Mouse (Mus musculus) thymus, adult 2 months (tissue): ENCODE measurements around the gene Eps8l3. TPM values are rescaled to one million over a fixed set of nuclear protein-coding genes. Genes with fewer than 3 reads are reported as not detected.

Experiments
- DNase-seq: peaks from one replicate; pipeline ENCODE4 v3.0.0; 2021
- H3K27ac ChIP-seq: fragments of 200-500 bp; 2 replicates; pipeline ENCODE4 v1.5.1; 2012; ENCODE audit warnings: low read length, control low read depth; ENCODE audit not compliant: control insufficient read depth, insufficient read depth
- H3K27me3 ChIP-seq: fragments of 200-500 bp; 2 replicates; pipeline ENCODE4 v1.6.1; 2012; ENCODE audit warnings: mild to moderate bottlenecking, low read length, moderate library complexity, mixed read lengths; ENCODE audit not compliant: control insufficient read depth, insufficient read depth
- H3K36me3 ChIP-seq: fragments of 200-500 bp; 2 replicates; pipeline ENCODE4 v1.6.1; 2012; ENCODE audit warnings: mild to moderate bottlenecking, low read length, moderate library complexity; ENCODE audit not compliant: control insufficient read depth, insufficient read depth
- H3K4me1 ChIP-seq: fragments of 200-500 bp; replicated peaks from 2 replicates; pipeline ENCODE4 v1.6.1; 2012; ENCODE audit warnings: low read length; ENCODE audit not compliant: control insufficient read depth, insufficient read depth
- H3K4me3 ChIP-seq: fragments of 200-500 bp; 2 replicates; pipeline ENCODE4 v1.5.1; 2012; ENCODE audit warnings: mild to moderate bottlenecking, low read length, control low read depth, moderate library complexity; ENCODE audit not compliant: control insufficient read depth, insufficient read depth
- CTCF ChIP-seq: fragments of 200-500 bp; IDR thresholded peaks from 2 replicates; pipeline ENCODE4 v1.5.1; 2012; ENCODE audit warnings: mild to moderate bottlenecking, control low read depth, low read length, moderate library complexity, borderline replicate concordance; ENCODE audit not compliant: control insufficient read depth, poor library complexity, insufficient read depth; ENCODE audit errors: extremely low read depth
- POLR2A ChIP-seq: fragments of 200-500 bp; IDR thresholded peaks from 2 replicates; pipeline ENCODE4 v1.6.1; 2012; ENCODE audit warnings: mild to moderate bottlenecking, low read length, control low read depth, moderate library complexity; ENCODE audit not compliant: control insufficient read depth, poor library complexity, insufficient read depth; ENCODE audit errors: extremely low read depth
- whole genome bisulfite sequencing: fragments of 180-500 bp; shearing (Covaris S2); methylation state at CpG from one replicate; pipeline ENCODE4 v1.1.7; 2018; 5-methylcytosine and 5-hydroxymethylcytosine counted together
- polyA plus RNA-seq: library from polyadenylated mRNA; depleted of rRNA; stranded (reverse); fragments of >200 nt; gene quantifications from 2 replicates; pipeline ENCODE4 v1.2.3, GENCODE M21; 2012

Eps8l3 gene
- polyA plus RNA-seq, 1 experiment: 0.34 TPM

DNA sequence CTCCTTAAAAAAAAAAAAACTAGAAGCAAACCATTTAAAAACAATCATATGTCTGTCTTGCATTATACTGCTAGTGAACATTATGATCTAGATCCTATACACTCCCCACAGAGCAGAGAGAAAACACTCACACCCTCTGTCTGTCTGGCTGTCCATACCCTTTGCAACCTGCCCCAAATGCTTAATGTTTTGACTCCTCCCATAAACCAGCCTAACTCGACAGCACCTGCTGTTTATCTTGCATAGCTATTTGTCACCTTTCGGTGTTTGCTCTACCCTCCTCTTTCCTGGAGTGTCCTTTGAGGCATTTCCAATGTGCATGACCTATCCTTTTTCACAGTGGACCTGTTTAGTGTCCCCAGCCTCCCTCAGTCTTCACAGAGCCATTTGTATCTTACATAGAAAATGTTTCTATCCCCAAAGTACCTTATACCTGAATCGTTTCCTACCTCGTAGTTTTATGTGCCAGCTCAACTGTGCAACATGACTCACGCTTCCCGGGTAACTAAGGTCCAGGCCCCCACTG, 18.2 kb downstream of the Eps8l3 start:
- WGBS: 16% methylated on average over 6 of the region's 6 CpGs
- peaks cover 6% of the 10 kb centered on the region; the same call in 1 of the 2 replicates for H3K27me3 ChIP-seq

DNA sequence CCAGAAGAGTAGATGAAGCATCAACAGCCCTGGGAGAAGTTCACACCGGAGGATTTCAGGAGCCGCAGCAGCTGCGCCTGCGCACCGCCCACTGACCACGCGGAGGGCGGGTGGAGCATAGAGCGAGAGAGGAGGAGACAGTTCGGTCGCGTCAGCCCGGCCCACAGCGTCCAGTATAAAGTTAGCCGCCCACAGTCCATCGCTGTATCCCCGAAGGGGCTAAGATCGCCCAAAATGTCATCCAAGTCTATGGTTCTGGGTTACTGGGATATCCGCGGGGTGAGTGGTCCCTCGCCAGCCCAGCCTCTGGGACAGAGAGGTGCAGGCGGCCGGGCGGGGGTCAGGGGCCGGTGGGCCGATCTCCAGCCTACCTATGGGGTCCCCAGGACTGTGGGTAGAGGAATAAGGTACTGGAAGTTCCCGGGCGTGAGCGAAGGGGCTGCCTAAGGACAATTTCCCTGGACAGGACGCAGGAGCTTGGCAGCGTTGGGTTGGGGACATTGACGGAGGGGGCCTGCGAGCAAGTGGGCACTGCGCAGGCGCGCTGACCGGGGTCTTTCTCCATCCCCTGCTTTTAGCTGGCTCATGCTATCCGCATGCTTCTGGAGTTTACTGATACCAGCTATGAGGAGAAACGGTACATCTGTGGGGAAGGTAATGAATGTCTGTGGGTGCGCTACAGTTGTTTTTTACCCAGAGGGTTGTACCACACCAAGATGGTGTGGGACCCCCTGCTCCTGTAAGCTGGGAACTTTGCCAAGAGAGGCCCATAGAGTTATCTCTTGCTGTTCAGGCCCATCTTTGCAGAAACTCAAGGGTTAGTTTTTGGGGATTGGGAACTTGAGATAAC, 18.9 kb downstream of the Eps8l3 start, which contains the start of gene Gstm5:
Gstm5 (plus strand) TSS at position 102 of the 850 bp plus-strand sequence.
- H3K27ac ChIP-seq: no peak within 1 kb of the TSS

More for the DNA sequence above, 18.2 kb downstream of the Eps8l3 start:
- no peak overlapping the region for H3K4me3 ChIP-seq
- no peak overlapping the region for H3K27ac ChIP-seq
- no peaks in the 10 kb centered on the region for H3K4me1 ChIP-seq
- TF ChIP-seq CTCF (no peak), POLR2A (no peak)
- no peak for DNase-seq
- H3K36me3 ChIP-seq: no peaks in the 10 kb centered on the region

DNA sequence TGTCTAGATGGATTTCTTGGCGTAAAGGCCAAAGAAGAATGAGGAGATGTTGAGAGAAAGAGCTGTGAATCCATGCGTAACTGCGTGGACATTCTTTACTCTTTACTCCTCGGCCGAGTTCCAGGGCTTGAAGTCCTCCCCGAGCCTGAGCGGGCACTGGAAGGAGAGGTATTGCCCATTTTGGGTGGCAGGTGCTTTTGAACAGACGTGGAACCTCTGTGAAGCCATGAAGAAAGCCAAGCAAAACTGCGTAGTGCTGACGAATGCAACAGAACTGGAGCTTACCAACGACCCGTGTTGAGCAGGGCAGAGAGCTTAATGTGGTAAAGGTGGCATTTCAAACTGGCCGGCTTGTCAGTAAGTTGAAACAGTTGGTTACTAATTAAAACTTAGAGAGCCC, 21.7 kb downstream of the Eps8l3 start:
- no peak overlapping the region for H3K27ac ChIP-seq
- H3K4me3 ChIP-seq: no peak overlapping the region
- H3K4me1 ChIP-seq: no peaks in the 10 kb centered on the region
- 95% methylated on average over 13 of the region's 13 CpGs for WGBS
- TF ChIP-seq POLR2A (no peak), CTCF (no peak)
- no peak for DNase-seq
- H3K27me3 ChIP-seq: peaks cover 6% of the 10 kb centered on the region; the same call in 1 of the 2 replicates
- H3K36me3 ChIP-seq: no peaks in the 10 kb centered on the region

More for the DNA sequence above, 18.9 kb downstream of the Eps8l3 start, which contains the start of gene Gstm5:
- DNase-seq: no peak
- no peak for TF ChIP-seq CTCF
- no peak for TF ChIP-seq POLR2A
- no peaks in the 10 kb centered on the region for H3K4me1 ChIP-seq
- WGBS: 8% methylated on average over 40 of the region's 40 CpGs
- H3K36me3 ChIP-seq: no peaks in the 10 kb centered on the region
- H3K27me3 ChIP-seq: peaks cover 6% of the 10 kb centered on the region; the same call in 1 of the 2 replicates
- peak within 1 kb of the TSS; percentile 2; the same call in 1 of the 2 replicates for H3K4me3 ChIP-seq

DNA sequence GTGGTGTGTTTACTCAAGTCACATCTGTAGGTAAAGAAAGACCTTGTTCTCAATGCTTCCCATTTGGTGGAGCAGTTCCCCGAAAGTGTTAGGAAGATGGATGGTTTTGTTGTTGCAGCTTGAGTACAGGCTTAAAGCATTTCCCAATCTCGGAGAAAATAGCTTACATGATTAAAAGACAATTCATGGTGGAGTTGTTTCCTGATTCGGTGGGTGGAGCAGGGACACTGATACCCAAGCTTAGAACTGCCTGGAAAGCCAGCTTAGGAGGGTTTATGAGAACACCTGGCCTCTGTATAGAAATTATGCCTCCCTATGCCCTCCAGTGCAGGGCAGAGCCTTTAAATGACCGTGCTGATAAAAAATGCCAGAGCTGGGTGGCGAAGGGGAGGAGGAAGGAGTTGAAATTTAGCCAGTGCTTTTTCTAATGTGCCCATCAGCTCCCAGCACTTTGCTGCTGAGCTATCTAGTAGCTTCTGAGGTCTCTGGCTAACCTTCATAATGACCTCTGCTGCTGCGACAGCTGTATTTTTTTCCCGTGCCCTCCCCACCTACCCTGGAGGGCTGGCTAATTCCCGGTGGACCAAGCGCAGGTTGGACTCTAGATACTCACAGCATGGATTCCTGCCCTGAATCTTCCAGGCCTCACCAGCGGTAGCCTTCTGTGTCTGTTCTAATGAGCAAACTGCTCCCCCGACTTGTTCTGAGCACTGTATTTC, 24.1 kb downstream of the Eps8l3 start:
- no peak overlapping the region for H3K4me3 ChIP-seq
- TF ChIP-seq CTCF (no peak), POLR2A (no peak)
- DNase-seq: no peak
- H3K4me1 ChIP-seq: no peaks in the 10 kb centered on the region
- 89% methylated on average over 11 of the region's 11 CpGs for WGBS
- peaks cover 2% of the 10 kb centered on the region; the same call in 1 of the 2 replicates for H3K27me3 ChIP-seq
- no peaks in the 10 kb centered on the region for H3K36me3 ChIP-seq
- no peak overlapping the region for H3K27ac ChIP-seq

DNA sequence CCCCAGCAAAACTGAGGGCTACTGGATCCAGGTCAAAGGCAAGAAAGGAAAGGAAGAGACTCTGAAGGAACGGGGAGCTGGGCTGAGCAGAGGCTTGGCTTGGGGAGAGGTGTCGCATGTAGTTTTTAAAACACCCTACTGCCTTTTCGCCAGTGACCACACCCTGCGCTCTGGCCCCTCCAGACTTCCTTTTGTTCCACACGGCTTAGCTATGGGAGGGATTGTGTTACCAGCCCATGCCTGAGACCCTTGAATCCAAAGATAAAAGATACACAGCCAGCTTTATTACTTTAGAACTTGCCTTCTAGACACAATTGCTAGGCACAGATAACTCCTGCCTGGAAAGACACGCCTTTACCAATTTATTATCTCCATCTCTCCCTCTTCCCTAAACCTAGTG, 28.9 kb downstream of the Eps8l3 start:
- no peaks in the 10 kb centered on the region for H3K36me3 ChIP-seq
- H3K4me3 ChIP-seq: no peak overlapping the region
- no peaks in the 10 kb centered on the region for H3K4me1 ChIP-seq
- no peak overlapping the region for H3K27ac ChIP-seq
- 54% methylated on average over 6 of the region's 6 CpGs for WGBS
- H3K27me3 ChIP-seq: no peaks in the 10 kb centered on the region
- DNase-seq: no peak
- TF ChIP-seq CTCF (no peak), POLR2A (no peak)

DNA sequence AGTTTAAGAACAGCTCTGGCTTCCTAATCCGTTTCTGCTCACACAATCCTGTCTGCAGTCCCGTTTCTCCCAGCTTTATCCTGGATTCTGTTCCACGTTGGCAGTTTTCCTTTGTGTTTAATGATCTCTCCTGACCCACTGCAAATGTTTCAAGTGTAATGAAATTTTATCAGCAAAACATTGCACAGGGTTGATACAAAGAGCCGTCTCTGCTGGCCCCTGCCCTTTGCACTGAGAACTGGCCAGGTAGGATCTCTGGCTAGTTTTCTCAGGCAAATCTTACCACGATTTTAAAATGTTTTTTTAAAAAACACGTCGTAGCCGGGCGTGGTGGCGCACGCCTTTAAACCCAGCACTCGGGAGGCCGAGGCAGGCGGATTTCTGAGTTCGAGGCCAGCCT, 39.6 kb downstream of the Eps8l3 start:
- Histone ChIP-seq H3K36me3 (no peaks in the 10 kb centered on the region), H3K4me1 (no peaks in the 10 kb centered on the region), H3K27ac (no peak overlapping the region), H3K27me3 (no peaks in the 10 kb centered on the region), H3K4me3 (no peak overlapping the region)
- 95% methylated on average over 15 of the region's 15 CpGs for WGBS
- TF ChIP-seq POLR2A: no peak
- no peak for TF ChIP-seq CTCF
- no peak for DNase-seq
